Mouse (Mus musculus) embryo, embryonic 9.5 days (tissue): ENCODE data around the gene Asb9.

Experiments
- DNase-seq: peaks from one replicate; pipeline ENCODE4 v3.0.0-alpha.2; 2017; ENCODE audit errors: extremely low spot score

The Asb9 gene

GRCm38 (mm10) chrX:164505709-164506498 lies at the start of gene Asb9:
TSS of gene Asb9 (plus strand) at chrX:164506327.
- no peak for DNase-seq

GRCm38 (mm10) chrX:164459205-164459878 lies 46.8 kb upstream of the Asb9 start:
- no peak for DNase-seq

- DNase-seq, result no peak
These were observed 3.9 kb upstream of the Asb9 start for GRCm38 (mm10) chrX:164502258-164502657.

- DNase-seq, result no peak
These were observed 941 bp downstream of the Asb9 start for GRCm38 (mm10) chrX:164507068-164507467.

- DNase-seq, result no peak
These were observed 2.6 kb downstream of the Asb9 start for GRCm38 (mm10) chrX:164508728-164509127.

GRCm38 (mm10) chrX:164522138-164522537 lies 16.0 kb downstream of the Asb9 start:
- DNase-seq, result no peak

GRCm38 (mm10) chrX:164526566-164526965 lies 20.4 kb downstream of the Asb9 start:
- no peak for DNase-seq

- DNase-seq, result peak; percentile 2
These were observed 35.5 kb downstream of the Asb9 start for GRCm38 (mm10) chrX:164541436-164542317.

GRCm38 (mm10) chrX:164570195-164570594 lies 64.1 kb downstream of the Asb9 start:
- no peak for DNase-seq

GRCm38 (mm10) chrX:164576967-164577366 lies 70.8 kb downstream of the Asb9 start:
- no peak for DNase-seq
